Mouse (Mus musculus) hindbrain, embryonic 16.5 days (tissue): ENCODE data around the gene Olfr1193. TPM values are rescaled to one million over a fixed set of nuclear protein-coding genes. Genes with fewer than 3 reads are reported as not detected.
"Not testable (repeated sequence)": the region's sequence is repeated elsewhere in the genome, so short reads cannot be mapped to it uniquely, and the experiment has no call there.

Experiments
- ATAC-seq: fragments of 200-750 bp; cut with Nextera tagmentation; 2 replicates; pipeline ENCODE4 v1.8.0; 2017; ENCODE audit warnings: moderate TSS enrichment, moderate library complexity
- H3K27ac ChIP-seq: fragments of 300-500 bp; sonication (generic); 2 replicates; pipeline ENCODE4 v1.5.1; 2014; ENCODE audit warnings: low read depth, mild to moderate bottlenecking, control low read depth, low read length, moderate library complexity
- H3K27me3 ChIP-seq: fragments of 300-500 bp; sonication (generic); replicated peaks from 2 replicates; pipeline ENCODE4 v1.6.1; 2014; ENCODE audit warnings: low read length; ENCODE audit not compliant: control insufficient read depth, insufficient read depth
- H3K36me3 ChIP-seq: fragments of 300-500 bp; sonication (generic); 2 replicates; pipeline ENCODE4 v1.6.1; 2014; ENCODE audit warnings: mild to moderate bottlenecking, low read length, moderate library complexity, mixed read lengths; ENCODE audit not compliant: control insufficient read depth, insufficient read depth
- H3K4me1 ChIP-seq: fragments of 300-500 bp; sonication (generic); 2 replicates; pipeline ENCODE4 v1.6.1; 2014; ENCODE audit warnings: low read depth, low read length; ENCODE audit not compliant: control insufficient read depth, insufficient read depth
- H3K4me2 ChIP-seq: fragments of 300-500 bp; sonication (generic); 2 replicates; pipeline ENCODE4 v1.6.1; 2014; ENCODE audit warnings: mild to moderate bottlenecking, low read length, control low read depth, moderate library complexity
- H3K4me3 ChIP-seq: fragments of 300-500 bp; sonication (generic); 2 replicates; pipeline ENCODE4 v1.5.1; 2014; ENCODE audit warnings: mild to moderate bottlenecking, low read length, control low read depth, moderate library complexity
- H3K9ac ChIP-seq: fragments of 300-500 bp; sonication (generic); 2 replicates; pipeline ENCODE4 v1.6.1; 2014; ENCODE audit warnings: low read depth, mild to moderate bottlenecking, control low read depth, low read length, moderate library complexity
- H3K9me3 ChIP-seq: fragments of 300-500 bp; sonication (generic); 2 replicates; pipeline ENCODE4 v1.6.1; 2014; ENCODE audit warnings: mild to moderate bottlenecking, low read length, moderate library complexity; ENCODE audit not compliant: control insufficient read depth
- whole genome bisulfite sequencing: fragments of 180-500 bp; shearing (Covaris S2); extraction: QIAGEN DNeasy Blood & Tissue Kit; methylation state at CpG from one replicate; pipeline ENCODE4 v1.1.7; 2014; 5-methylcytosine and 5-hydroxymethylcytosine counted together
- polyA plus RNA-seq: library from polyadenylated mRNA; unstranded; fragments of >200 nt; fragmentation: Nextera tagmentation; extraction: Ambion mirVana; gene quantifications from 2 replicates; pipeline ENCODE4 v1.2.1, GENCODE M21; 2015

Olfr1193 gene
- polyA plus RNA-seq: not detected in 2 replicates

- H3K4me1 ChIP-seq, ATAC-seq, H3K27ac ChIP-seq, H3K9me3 ChIP-seq, H3K4me3 ChIP-seq, H3K4me2 ChIP-seq, H3K36me3 ChIP-seq, H3K9ac ChIP-seq, H3K27me3 ChIP-seq: not testable (repeated sequence)
Measured at GRCm38 (mm10) chr2:88675328-88675727, at the start of gene Olfr1193. Olfr1193 (plus strand) TSS chr2:88675628.

- H3K4me2 ChIP-seq, H3K4me1 ChIP-seq, ATAC-seq, H3K27ac ChIP-seq, H3K9me3 ChIP-seq, H3K36me3 ChIP-seq, H3K4me3 ChIP-seq, H3K27me3 ChIP-seq, H3K9ac ChIP-seq: not testable (repeated sequence)
- 95% methylated on average over 1 of the region's 1 CpGs for WGBS
Measured at GRCm38 (mm10) chr2:88640242-88640641, 35.2 kb upstream of the Olfr1193 start, which contains the start of gene Olfr1191-ps1. Olfr1191-ps1 (plus strand) TSS chr2:88640542.

GRCm38 (mm10) chr2:88648209-88648608 lies 27.2 kb upstream of the Olfr1193 start, which contains the start of gene Olfr1192-ps1:
Olfr1192-ps1 (plus strand) TSS chr2:88648509.
- ATAC-seq: no peak
- Histone ChIP-seq H3K4me2 (no peak within 1 kb of the TSS), H3K9me3 (no peaks in the 10 kb centered on the region), H3K4me3 (no peak within 1 kb of the TSS), H3K36me3 (no peaks in the 10 kb centered on the region), H3K4me1 (no peaks in the 10 kb centered on the region), H3K27me3 (no peaks in the 10 kb centered on the region), H3K27ac (no peak within 1 kb of the TSS), H3K9ac (no peak within 1 kb of the TSS)
- WGBS: 30% methylated on average over 1 of the region's 1 CpGs

GRCm38 (mm10) chr2:88689087-88689486 lies 13.7 kb downstream of the Olfr1193 start, which contains the start of gene Olfr1195:
Olfr1195 (minus strand) TSS chr2:88689187.
- no peaks in the 10 kb centered on the region for H3K4me1 ChIP-seq
- H3K36me3 ChIP-seq: no peaks in the 10 kb centered on the region
- H3K27ac ChIP-seq: no peak within 1 kb of the TSS
- H3K9ac ChIP-seq: no peak within 1 kb of the TSS
- H3K4me2 ChIP-seq: no peak within 1 kb of the TSS
- no peak for ATAC-seq
- H3K9me3 ChIP-seq: no peaks in the 10 kb centered on the region
- H3K27me3 ChIP-seq: no peaks in the 10 kb centered on the region
- H3K4me3 ChIP-seq: no peak within 1 kb of the TSS

GRCm38 (mm10) chr2:88704497-88704896 lies 29.1 kb downstream of the Olfr1193 start, which contains the start of gene Olfr1196:
Olfr1196 (minus strand) TSS chr2:88704597.
- Histone ChIP-seq H3K36me3 (no peaks in the 10 kb centered on the region), H3K9ac (no peak within 1 kb of the TSS), H3K27ac (no peak within 1 kb of the TSS), H3K4me2 (no peak within 1 kb of the TSS), H3K9me3 (no peaks in the 10 kb centered on the region), H3K4me3 (no peak within 1 kb of the TSS), H3K4me1 (no peaks in the 10 kb centered on the region), H3K27me3 (no peaks in the 10 kb centered on the region)
- WGBS: 92% methylated on average over 2 of the region's 2 CpGs
- no peak for ATAC-seq

Other genes with a start within 250 kb of the Olfr1193 start
- gene Olfr1181, start 249.5 kb upstream of the Olfr1193 start, polyA plus RNA-seq: not detected in 2 replicates
- gene Gm13757, start 226.5 kb upstream of the Olfr1193 start, polyA plus RNA-seq: not detected in 2 replicates
- not detected in 2 replicates for gene Olfr1183, start 220.8 kb upstream of the Olfr1193 start, polyA plus RNA-seq
- gene Olfr1184, start 192.0 kb upstream of the Olfr1193 start, polyA plus RNA-seq: not detected in 2 replicates
- gene Olfr1185-ps1, start 182.3 kb upstream of the Olfr1193 start, polyA plus RNA-seq: not detected in 2 replicates
- gene Olfr1186, start 157.1 kb upstream of the Olfr1193 start, polyA plus RNA-seq: not detected in 2 replicates
- gene Olfr1188, start 118.7 kb upstream of the Olfr1193 start, polyA plus RNA-seq: not detected in 2 replicates
- not detected in 2 replicates for gene Olfr1189, start 89.2 kb upstream of the Olfr1193 start, polyA plus RNA-seq
- gene Olfr1191-ps1, start 35.1 kb upstream of the Olfr1193 start, polyA plus RNA-seq: not detected in 2 replicates
- gene Olfr1192-ps1, start 27.1 kb upstream of the Olfr1193 start, polyA plus RNA-seq: not detected in 2 replicates
- not detected in 2 replicates for gene Olfr1195, start 13.6 kb downstream of the Olfr1193 start, polyA plus RNA-seq
- not detected in 2 replicates for gene Olfr1196, start 29.0 kb downstream of the Olfr1193 start, polyA plus RNA-seq
- not detected in 2 replicates for gene Olfr1197, start 56.7 kb downstream of the Olfr1193 start, polyA plus RNA-seq
- not detected in 2 replicates for gene Olfr1198, start 75.7 kb downstream of the Olfr1193 start, polyA plus RNA-seq
- gene Olfr1199, start 84.8 kb downstream of the Olfr1193 start, polyA plus RNA-seq: not detected in 2 replicates
- gene Olfr1200, start 94.9 kb downstream of the Olfr1193 start, polyA plus RNA-seq: not detected in 2 replicates
- gene Olfr1201, start 117.4 kb downstream of the Olfr1193 start, polyA plus RNA-seq: not detected in 2 replicates
- gene Olfr1202, start 138.9 kb downstream of the Olfr1193 start, polyA plus RNA-seq: not detected in 2 replicates
- not detected in 2 replicates for gene Olfr1205, start 154.1 kb downstream of the Olfr1193 start, polyA plus RNA-seq
- gene Olfr1204, start 173.7 kb downstream of the Olfr1193 start, polyA plus RNA-seq: not detected in 2 replicates
- gene Olfr1206, start 187.6 kb downstream of the Olfr1193 start, polyA plus RNA-seq: not detected in 2 replicates
- gene Olfr1208, start 226.7 kb downstream of the Olfr1193 start, polyA plus RNA-seq: not detected in 2 replicates
- not detected in 2 replicates for gene Olfr1209, start 239.5 kb downstream of the Olfr1193 start, polyA plus RNA-seq